Mouse (Mus musculus) lung, postnatal 10 days (tissue): ENCODE data around the gene Gpld1.

Experiments
- DNase-seq: peaks from one replicate; pipeline ENCODE4 v3.0.0; 2021

The Gpld1 gene

DNA sequence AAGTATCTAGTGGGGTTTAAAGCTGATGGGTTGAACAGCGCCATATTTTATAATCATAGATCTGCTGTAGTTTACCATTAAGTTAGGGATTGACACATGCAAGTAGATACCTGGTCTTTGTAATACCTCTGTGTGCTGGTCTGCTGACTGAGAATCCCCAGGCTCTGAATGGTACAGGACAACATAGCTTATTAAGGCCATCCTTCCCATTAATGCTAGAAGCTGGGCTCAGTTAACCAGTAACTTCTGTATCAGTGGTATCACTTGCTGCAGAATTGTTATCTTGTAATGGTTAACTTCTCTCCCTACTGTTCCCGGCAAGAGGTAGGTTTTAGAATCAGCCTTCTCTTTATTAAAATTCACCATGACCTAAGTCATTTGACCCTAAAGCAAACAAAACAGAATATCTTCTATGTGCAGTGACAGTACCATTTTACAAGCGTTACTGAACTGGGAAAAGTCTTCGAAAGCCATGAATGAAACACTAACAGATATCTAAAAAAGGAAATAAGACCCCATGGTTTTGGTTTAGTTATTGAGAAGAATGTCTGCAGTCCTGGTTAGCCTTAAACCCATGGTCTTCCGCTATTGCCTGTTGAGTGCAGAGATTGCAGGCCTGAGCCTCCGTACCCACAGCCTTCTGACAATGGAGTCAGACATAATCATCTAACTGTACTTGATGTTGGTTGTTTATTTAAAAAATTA is 83.6 kb downstream of the Gpld1 start:
- DNase-seq = no peak

DNA sequence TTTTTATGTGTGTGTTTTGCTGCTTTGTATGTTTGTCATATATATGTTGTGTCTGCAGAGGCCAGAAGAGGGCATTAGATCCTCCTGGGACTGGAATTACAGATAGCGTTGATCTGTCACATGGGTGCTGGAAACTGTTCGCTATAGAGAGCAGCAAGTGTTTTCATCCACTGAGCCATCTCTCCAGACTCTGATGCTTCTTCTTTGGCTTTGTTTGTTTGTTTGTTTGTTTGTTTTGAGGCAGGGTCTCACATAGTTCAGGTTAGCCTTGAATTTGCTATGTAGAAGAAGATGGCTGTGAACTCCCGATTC is 84.1 kb downstream of the Gpld1 start:
- no peak for DNase-seq

- DNase-seq = no peak
Observed at GRCm38 (mm10) chr13:25039488-25039887, 96.5 kb downstream of the Gpld1 start.
